Mouse (Mus musculus) hindbrain, embryonic 15.5 days (tissue): ENCODE results near the gene Kdm5a. TPM values are rescaled to one million over a fixed set of nuclear protein-coding genes. Genes with fewer than 3 reads are reported as not detected.

Experiments
- ATAC-seq: fragments of 200-750 bp; cut with Nextera tagmentation; 2 replicates; pipeline ENCODE4 v1.8.0; 2017; ENCODE audit warnings: low read depth, moderate number of reproducible peaks, moderate TSS enrichment; ENCODE audit not compliant: low FRiP score
- H3K27ac ChIP-seq: fragments of 300-500 bp; sonication (generic); replicated peaks from 2 replicates; pipeline ENCODE4 v1.5.1; 2015; ENCODE audit warnings: mild to moderate bottlenecking, inconsistent platforms
- H3K27me3 ChIP-seq: fragments of 300-500 bp; sonication (generic); 2 replicates; pipeline ENCODE4 v1.6.1; 2015; ENCODE audit warnings: control low read depth, inconsistent platforms
- H3K36me3 ChIP-seq: fragments of 300-500 bp; sonication (generic); 2 replicates; pipeline ENCODE4 v1.6.1; 2015; ENCODE audit warnings: control low read depth, inconsistent platforms
- H3K4me1 ChIP-seq: fragments of 300-500 bp; sonication (generic); replicated peaks from 2 replicates; pipeline ENCODE4 v1.6.1; 2015; ENCODE audit warnings: control low read depth, inconsistent platforms
- H3K4me2 ChIP-seq: fragments of 300-500 bp; sonication (generic); 2 replicates; pipeline ENCODE4 v1.6.1; 2015; ENCODE audit warnings: moderate library complexity, mild to moderate bottlenecking, inconsistent platforms
- H3K4me3 ChIP-seq: fragments of 300-500 bp; sonication (generic); 2 replicates; pipeline ENCODE4 v1.5.1; 2015; ENCODE audit warnings: mild to moderate bottlenecking, inconsistent platforms
- H3K9ac ChIP-seq: fragments of 300-500 bp; sonication (generic); 2 replicates; pipeline ENCODE4 v1.6.1; 2015; ENCODE audit warnings: inconsistent platforms
- H3K9me3 ChIP-seq: fragments of 300-500 bp; sonication (generic); 2 replicates; pipeline ENCODE4 v1.6.1; 2016; ENCODE audit warnings: control low read depth, inconsistent platforms
- WGBS: fragments of 180-500 bp; shearing (Covaris S2); methylation state at CpG from one replicate; pipeline ENCODE4 v1.1.7; 2015; 5-methylcytosine and 5-hydroxymethylcytosine counted together
- polyA plus RNA-seq: library from polyadenylated mRNA; unstranded; fragments of >200 nt; fragmentation: Nextera tagmentation; extraction: Ambion mirVana; gene quantifications from 2 replicates; pipeline ENCODE4 v1.2.1, GENCODE M21; 2015

Gene Kdm5a
- polyA plus RNA-seq = 29.8 and 32.6 TPM in 2 replicates

DNA sequence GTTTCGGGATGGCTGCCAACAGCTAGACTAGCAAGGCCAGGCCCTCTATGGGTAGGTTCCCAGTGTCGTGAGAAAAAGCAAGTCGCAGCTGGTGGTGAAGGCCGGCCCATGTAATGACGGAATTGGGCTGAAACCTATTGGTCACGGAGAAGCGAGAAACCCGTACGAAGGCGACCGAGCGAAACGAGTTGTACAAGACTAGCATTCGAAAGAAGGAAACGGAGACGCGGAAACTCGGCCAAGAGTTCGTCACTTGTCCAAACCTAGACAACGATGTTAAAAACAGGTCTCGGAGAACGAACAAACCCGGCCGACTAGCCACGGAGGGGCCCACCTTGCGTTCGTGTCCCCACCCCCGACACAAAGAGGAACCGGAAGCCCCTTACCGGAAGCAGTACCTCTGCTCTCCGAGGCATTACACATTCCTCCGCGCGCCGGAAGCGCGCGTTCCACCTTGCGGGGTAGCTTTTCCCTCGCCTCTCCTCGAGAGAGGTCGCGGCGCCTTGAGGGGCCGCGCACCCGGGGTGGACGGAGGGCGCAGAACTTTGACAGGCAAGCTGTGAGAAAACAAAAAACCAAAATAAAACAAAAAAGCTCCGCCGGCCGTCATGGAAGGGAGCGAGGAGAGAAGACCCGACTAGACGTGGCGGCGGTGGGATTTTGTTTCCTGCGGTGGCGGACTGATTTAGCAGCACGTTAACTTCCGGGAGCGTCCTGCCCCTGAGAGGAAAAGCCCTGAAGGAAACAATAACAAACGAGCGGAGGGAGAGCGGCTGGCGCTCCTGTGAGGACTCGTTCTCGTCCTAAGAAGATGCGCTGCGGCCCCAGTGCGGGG, at the start of gene Kdm5a, which contains the start of gene Ccdc77:
Gene Kdm5a, plus strand, starts transcription at position 437 of the 835 bp plus-strand sequence.
Gene Ccdc77, minus strand, starts transcription at position 687 of the 835 bp plus-strand sequence.
- Histone ChIP-seq H3K4me2 (peak within 1 kb of the TSS; percentile 79), H3K27me3 (no peaks in the 10 kb centered on the region), H3K4me3 (peak within 1 kb of the TSS; percentile 96), H3K4me1 (peaks cover 23% of the 10 kb centered on the region), H3K9me3 (no peaks in the 10 kb centered on the region), H3K9ac (peak within 1 kb of the TSS; percentile 88), H3K36me3 (peaks cover 17% of the 10 kb centered on the region), H3K27ac (peak within 1 kb of the TSS; percentile 95)
- ATAC-seq = peak; percentile 98
- under 1% methylated on average over 71 of the region's 71 CpGs for WGBS

DNA sequence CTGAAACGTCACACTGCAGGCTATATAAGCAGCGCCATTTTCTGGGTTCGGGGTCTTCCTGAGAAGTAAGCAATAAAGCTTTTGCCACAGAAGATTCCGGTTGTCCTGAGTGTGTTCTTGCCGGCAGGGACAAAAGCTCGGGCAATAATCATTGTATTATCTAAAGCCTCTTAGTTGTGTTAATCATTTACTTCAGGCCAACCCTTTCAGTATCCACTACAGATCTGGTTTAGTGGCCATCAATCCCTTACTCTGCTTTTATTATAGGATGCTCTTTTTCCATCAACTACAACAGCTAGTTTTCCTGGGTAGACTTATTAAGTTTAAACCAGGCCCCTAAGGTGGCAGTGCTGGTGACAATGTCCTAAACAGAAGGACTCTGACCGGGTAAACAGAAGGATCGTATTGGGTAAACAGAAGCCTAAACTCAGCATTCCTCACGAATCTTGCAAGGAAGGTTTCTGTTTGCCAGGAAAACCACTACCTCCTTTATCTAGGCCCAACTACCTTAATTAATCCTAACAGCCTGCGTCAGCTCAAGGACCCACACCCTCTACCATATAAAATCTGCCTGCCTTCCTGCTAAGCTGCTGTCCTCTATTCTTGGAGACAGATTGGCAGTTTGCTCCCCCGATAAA, 45.5 kb upstream of the Kdm5a start:
- WGBS = 73% methylated on average over 11 of the region's 11 CpGs
- Histone ChIP-seq H3K4me2 (no peak overlapping the region), H3K9me3 (no peaks in the 10 kb centered on the region), H3K36me3 (no peaks in the 10 kb centered on the region), H3K4me3 (no peak overlapping the region), H3K27me3 (no peaks in the 10 kb centered on the region), H3K4me1 (no peaks in the 10 kb centered on the region), H3K27ac (no peak overlapping the region), H3K9ac (no peak overlapping the region)
- no peak for ATAC-seq

DNA sequence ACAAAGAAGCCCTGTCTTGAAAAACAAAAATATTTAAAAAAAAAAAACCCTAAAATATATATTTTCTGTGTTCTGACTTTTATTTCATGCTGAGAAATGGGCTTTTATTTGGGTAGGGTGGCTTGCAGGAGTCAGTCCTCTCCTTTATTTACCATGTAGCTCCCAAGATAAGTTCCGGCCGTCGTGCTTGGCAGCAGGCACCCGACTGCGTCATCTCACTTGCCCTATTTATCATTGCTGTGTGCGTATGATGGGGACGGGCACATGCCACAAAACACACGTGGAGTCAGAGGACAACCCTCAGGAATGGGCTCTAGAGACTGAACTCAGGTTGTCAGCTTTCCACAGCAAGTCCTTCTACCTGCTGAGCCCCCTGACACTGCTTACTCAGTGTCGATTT, 44.8 kb upstream of the Kdm5a start:
- no peak for ATAC-seq
- H3K36me3 ChIP-seq = no peaks in the 10 kb centered on the region
- no peaks in the 10 kb centered on the region for H3K9me3 ChIP-seq
- no peaks in the 10 kb centered on the region for H3K27me3 ChIP-seq
- 92% methylated on average over 9 of the region's 9 CpGs for WGBS
- H3K4me2 ChIP-seq = no peak overlapping the region
- no peaks in the 10 kb centered on the region for H3K4me1 ChIP-seq
- H3K27ac ChIP-seq = no peak overlapping the region
- H3K9ac ChIP-seq = no peak overlapping the region
- no peak overlapping the region for H3K4me3 ChIP-seq

DNA sequence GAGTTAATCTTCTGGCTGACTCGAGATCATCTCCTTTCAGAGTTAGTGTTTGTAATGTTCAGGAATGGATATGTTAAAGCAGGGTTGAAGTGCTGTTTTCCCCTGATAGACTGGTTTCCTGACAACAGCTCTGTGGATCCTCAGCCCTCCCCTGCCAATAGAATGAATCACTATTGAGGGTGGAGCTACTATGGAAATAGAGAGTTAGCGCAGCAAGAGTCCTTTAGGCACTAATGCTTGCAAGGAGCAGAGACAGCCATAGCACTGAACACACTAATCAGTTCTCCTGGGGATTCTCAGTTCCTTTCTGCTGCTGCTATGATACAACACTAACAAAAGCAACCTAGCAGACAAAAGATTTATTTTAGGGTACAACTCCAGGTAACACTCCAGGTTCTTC, 43.6 kb upstream of the Kdm5a start:
- no peaks in the 10 kb centered on the region for H3K27me3 ChIP-seq
- H3K4me2 ChIP-seq = no peak overlapping the region
- no peaks in the 10 kb centered on the region for H3K4me1 ChIP-seq
- WGBS = 72% methylated on average over 2 of the region's 2 CpGs
- H3K9me3 ChIP-seq = no peaks in the 10 kb centered on the region
- H3K9ac ChIP-seq = no peak overlapping the region
- H3K27ac ChIP-seq = no peak overlapping the region
- H3K36me3 ChIP-seq = no peaks in the 10 kb centered on the region
- ATAC-seq = no peak
- no peak overlapping the region for H3K4me3 ChIP-seq

DNA sequence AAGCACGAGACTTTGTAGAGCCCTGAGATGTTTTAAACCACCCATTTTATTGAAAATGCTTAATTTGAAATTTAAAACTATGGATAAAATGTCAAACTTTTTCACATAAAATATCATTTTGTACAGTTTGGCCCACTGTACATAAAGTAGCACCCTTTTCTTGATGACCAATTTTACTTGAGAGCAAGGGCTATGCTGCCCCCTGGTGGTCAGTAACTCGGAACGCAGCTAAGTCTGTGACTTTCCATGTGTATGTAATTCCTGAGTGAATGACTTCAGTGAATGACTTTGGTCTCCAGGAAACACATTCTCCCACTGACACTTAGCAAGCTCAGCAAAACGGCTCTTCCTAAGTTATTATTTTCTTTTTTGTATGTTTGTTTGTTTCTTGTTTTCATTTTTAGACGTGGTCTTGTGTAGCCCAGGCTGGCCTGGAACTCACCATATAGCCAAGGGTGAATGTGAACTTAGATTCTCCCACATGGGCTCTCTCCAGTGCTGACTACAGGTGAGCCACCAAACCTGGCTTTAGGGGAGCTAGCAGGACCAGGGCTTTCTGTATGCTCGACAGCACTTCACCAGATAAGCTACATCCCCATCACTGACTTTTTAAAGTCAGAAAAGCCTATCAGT, 39.5 kb upstream of the Kdm5a start:
- H3K9ac ChIP-seq = no peak overlapping the region
- H3K27me3 ChIP-seq = no peaks in the 10 kb centered on the region
- 0 out of 2 replicates have a peak, but pooled peaks cover 10% of the 10 kb centered on the region for H3K36me3 ChIP-seq
- no peak overlapping the region for H3K4me2 ChIP-seq
- no peaks in the 10 kb centered on the region for H3K9me3 ChIP-seq
- no peaks in the 10 kb centered on the region for H3K4me1 ChIP-seq
- peak; percentile 68; the same call in 1 of the 2 replicates for ATAC-seq
- no peak overlapping the region for H3K4me3 ChIP-seq
- 33% methylated on average over 6 of the region's 6 CpGs for WGBS
- H3K27ac ChIP-seq = no peak overlapping the region

DNA sequence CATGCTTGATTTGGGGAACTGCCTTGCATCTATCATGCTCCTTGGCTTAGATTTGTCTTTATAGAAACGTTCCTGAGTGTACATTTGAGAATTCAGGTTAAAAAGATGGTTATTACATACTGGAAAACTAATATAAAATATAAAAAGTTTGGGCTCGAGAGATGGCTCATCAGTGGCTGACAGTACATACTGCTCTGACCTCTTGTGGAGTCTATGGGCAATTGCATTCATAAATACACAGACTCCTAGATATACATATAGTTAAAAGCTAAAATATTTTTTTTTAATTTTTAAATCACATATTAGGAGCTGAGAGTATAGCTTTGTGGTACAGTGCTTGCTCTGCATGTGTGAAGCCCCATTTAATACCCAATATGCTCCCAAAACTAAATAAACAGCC, 31.6 kb upstream of the Kdm5a start:
- Histone ChIP-seq H3K27ac (no peak overlapping the region), H3K36me3 (peaks cover 34% of the 10 kb centered on the region), H3K4me2 (no peak overlapping the region), H3K4me3 (no peak overlapping the region), H3K4me1 (no peaks in the 10 kb centered on the region), H3K9ac (no peak overlapping the region), H3K9me3 (no peaks in the 10 kb centered on the region), H3K27me3 (no peaks in the 10 kb centered on the region)
- no peak for ATAC-seq
- WGBS = 86% methylated on average over 2 of the region's 2 CpGs

DNA sequence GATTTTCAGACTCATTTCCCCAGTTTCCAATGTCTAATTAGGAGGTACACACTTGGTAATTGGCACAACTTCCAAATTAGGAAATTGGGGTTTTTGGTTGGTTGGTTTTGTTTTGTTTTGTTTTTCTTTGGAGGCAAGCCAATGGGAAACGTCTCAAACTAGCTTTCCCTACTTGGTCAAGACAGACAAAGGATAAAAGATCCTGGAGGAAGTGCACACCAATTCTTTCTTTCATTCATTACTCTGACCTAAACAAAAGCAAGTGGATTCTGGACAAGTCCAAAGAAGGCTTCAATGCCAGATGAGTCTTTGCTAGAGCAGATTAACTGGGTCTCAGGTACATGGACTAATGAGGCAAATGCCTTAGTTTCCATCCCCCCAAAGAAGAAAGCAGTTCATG, 19.9 kb upstream of the Kdm5a start:
- no peak for ATAC-seq

DNA sequence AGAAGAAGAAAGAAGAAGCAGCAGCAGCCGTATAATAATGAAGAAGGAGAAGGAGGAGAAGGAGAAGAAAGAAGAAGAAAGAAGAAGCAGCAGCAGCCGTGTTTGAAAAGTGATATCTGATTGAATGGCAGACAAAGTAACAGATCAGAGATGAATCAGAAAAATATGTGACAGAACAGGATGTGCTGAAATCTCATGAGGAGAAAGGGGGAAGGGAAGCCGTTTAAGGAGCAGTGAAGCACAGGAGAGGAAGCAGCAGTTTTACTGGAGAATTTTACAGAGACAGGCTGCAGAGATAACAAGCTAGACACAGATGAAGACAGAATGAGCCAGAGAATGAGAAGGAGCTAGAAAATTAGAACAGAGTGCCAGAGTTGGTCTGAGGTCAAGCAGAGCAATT, 14.9 kb upstream of the Kdm5a start:
- no peaks in the 10 kb centered on the region for H3K9me3 ChIP-seq
- no peaks in the 10 kb centered on the region for H3K27me3 ChIP-seq
- H3K4me2 ChIP-seq = no peak overlapping the region
- ATAC-seq = no peak
- no peak overlapping the region for H3K27ac ChIP-seq
- H3K36me3 ChIP-seq = peaks cover 25% of the 10 kb centered on the region
- WGBS = 93% methylated on average over 3 of the region's 3 CpGs
- no peak overlapping the region for H3K4me3 ChIP-seq
- no peaks in the 10 kb centered on the region for H3K4me1 ChIP-seq
- H3K9ac ChIP-seq = no peak overlapping the region

More for the DNA sequence above, 19.9 kb upstream of the Kdm5a start:
- H3K27ac ChIP-seq = no peak overlapping the region
- no peak overlapping the region for H3K4me2 ChIP-seq
- H3K9me3 ChIP-seq = no peaks in the 10 kb centered on the region
- peaks cover 39% of the 10 kb centered on the region for H3K36me3 ChIP-seq
- no peak overlapping the region for H3K4me3 ChIP-seq
- no peaks in the 10 kb centered on the region for H3K27me3 ChIP-seq
- 30% methylated on average over 1 of the region's 1 CpGs for WGBS
- no peak overlapping the region for H3K9ac ChIP-seq
- H3K4me1 ChIP-seq = no peaks in the 10 kb centered on the region

DNA sequence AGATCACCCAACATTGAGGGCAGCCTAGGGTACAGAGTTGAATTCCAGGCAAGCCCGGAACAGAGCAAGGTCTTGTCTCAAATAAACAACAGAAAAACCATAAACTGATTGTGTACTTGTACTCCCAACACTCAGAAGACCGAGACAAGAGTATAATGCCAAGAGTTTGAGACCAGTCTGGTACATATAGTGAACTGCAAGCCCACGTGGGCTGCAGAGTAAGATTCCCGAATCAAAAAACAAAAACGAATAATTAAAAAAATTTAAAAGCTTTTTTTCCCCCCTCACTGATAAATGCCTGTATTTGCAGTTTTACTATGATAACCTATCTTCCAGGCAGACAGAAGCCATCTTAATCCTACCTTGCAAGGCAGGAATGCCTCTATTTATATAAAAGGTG, 7.4 kb upstream of the Kdm5a start:
- Histone ChIP-seq H3K4me2 (peak overlapping the region; percentile 75), H3K9me3 (no peaks in the 10 kb centered on the region), H3K27me3 (no peaks in the 10 kb centered on the region), H3K4me1 (peaks cover 9% of the 10 kb centered on the region), H3K36me3 (no peaks in the 10 kb centered on the region), H3K4me3 (peak overlapping the region; percentile 52), H3K27ac (peak overlapping the region; percentile 41; the same call in 1 of the 2 replicates), H3K9ac (peak overlapping the region; percentile 28)
- WGBS = 46% methylated on average over 5 of the region's 5 CpGs
- no peak for ATAC-seq

DNA sequence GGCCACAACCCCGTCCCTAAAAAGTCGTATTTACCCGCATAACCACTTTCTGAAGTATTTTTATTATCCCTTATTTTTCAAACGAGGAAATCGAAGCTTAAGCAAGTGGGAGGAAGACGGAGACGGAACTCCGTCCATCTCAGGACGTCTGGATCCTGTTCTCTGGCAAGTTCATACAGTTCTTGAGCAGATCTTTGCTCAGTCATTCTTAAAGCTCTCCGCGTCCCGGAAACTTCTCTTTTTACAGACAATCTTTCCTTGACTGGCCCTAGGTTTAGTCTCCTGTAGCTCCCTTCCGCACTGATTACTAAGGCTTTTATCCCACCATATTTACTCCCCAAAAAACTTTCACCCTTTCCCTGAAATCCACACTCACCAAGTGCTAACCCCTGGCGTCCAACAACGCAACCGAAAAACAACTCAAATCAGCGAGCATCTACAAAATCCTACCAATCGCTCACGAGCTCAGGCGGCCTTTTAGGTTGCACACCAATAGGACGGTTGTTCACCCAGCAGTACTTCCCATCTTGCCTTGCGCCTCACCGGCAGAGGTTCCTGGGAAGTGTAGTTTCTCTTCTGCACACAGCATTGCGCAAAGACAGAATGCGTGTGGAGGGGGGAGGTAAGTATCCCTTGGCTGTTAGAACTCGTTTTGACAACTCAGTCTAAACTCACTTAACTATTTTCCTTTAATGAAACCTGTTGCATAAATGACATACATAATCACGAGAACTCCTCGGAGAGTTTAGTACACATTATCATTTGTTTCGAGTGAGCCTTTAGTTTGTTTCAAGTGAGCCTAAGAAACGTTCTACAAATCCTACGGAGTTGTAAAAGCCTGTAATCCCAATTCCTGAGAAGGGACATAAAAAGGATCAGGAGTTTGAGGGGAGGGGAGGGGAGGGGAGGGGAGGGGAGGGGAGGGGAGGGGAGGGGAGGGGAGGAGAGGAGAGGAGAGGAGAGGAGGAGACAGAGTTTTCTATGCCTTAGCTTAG, 6.7 kb upstream of the Kdm5a start:
- H3K27me3 ChIP-seq = no peaks in the 10 kb centered on the region
- H3K36me3 ChIP-seq = no peaks in the 10 kb centered on the region
- H3K4me3 ChIP-seq = peak overlapping the region; percentile 52
- H3K9me3 ChIP-seq = no peaks in the 10 kb centered on the region
- peak overlapping the region; percentile 28 for H3K9ac ChIP-seq
- H3K4me2 ChIP-seq = peak overlapping the region; percentile 75
- H3K27ac ChIP-seq = peak overlapping the region; percentile 41; the same call in 1 of the 2 replicates
- peak; percentile 98 for ATAC-seq
- H3K4me1 ChIP-seq = peaks cover 9% of the 10 kb centered on the region
- WGBS = 1% methylated on average over 31 of the region's 31 CpGs

DNA sequence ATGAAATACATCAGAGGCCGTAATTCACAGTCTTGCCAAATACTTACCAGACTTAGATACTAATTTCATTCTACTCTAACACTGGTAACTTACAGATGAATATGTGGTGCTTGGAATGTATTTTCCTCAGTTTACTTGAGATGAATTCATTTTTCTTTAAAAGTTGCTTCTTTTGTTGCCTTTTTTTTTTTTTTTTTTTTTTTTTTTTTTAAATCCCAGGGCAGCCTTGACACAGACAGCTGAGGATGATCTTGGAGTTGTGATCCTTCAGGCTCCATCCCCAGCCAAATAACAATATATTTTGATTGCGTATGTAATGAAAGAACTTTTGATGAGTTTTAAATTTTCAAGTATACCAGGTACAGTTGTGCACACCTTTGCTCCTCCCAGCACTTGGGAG, 1.8 kb upstream of the Kdm5a start:
- Histone ChIP-seq H3K27ac (no peak overlapping the region), H3K9me3 (no peaks in the 10 kb centered on the region), H3K9ac (no peak overlapping the region), H3K27me3 (no peaks in the 10 kb centered on the region), H3K4me1 (peaks cover 23% of the 10 kb centered on the region), H3K4me2 (no peak overlapping the region), H3K36me3 (0 out of 2 replicates have a peak, but pooled peaks cover under 1% of the 10 kb centered on the region), H3K4me3 (no peak overlapping the region)
- WGBS = 100% methylated on average over 2 of the region's 2 CpGs
- no peak for ATAC-seq
